Mouse (Mus musculus): ENCODE data around the gene Cnga1. TPM values are rescaled to one million over a fixed set of nuclear protein-coding genes. Genes with fewer than 3 reads are reported as not detected.

Cnga1 gene
- total and polyA plus RNA-seq, 3 experiments = not detected

DNA sequence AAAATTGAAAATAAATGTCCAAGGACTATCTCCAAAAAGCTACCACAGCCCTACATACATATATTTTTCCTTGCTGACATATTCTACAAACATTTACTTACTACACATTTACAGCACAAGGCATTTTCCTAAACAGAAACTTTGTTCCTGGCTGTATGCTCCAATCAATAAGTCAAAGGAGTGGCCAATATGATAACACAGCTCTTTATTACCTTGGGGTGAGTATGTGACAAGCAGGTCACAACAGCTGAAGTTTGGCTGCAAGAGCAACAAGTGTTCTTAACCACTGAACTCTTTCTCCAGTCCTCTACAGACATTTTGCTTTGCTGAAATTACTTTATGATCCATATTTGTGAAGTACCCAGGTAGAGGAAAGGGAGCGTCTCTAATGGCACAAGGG lies 4.0 kb downstream of the Cnga1 start:
- no peak for DNase-seq (ENCODE audit: extremely low read depth)
- in situ Hi-C loops (cut with MboI; ENCODE audit: low pct_ligation_motif_present, low pct_unique_long_range_greater_than_20kb, low sequenced_read_pairs) = no loop called here

DNA sequence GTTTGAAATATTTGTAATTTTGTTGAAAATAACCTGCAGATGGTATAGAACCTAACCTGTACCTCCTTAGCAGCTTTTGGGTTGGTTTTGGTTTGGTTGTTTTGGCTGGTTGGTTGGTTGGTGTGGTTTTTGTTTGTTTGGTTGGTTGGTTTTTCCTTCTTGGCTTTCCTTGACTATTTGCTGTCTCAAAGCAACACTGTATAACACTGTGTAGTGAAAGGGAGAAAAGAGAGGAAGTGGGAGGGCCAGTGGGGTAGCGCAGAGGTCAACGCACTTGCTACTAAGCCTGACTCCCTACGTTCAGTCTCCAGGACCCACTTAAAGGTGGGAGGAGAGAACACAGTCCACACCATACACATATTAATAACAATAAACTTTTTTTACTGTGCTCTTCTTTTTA lies 7.5 kb downstream of the Cnga1 start:
- H3K27ac ChIP-seq (ENCODE audit: insufficient read depth, low read depth) = no peak overlapping the region
- in situ Hi-C loops (cut with MboI; ENCODE audit: low pct_ligation_motif_present, low pct_unique_long_range_greater_than_20kb, low sequenced_read_pairs) = no loop called here
- H3K4me1 ChIP-seq (ENCODE audit: control insufficient read depth in 1 of 2, insufficient read depth in 2 of 2) = peaks cover 11 to 20% of the 10 kb centered on the region in 2 experiments
- dilution Hi-C loops (cut with MboI; ENCODE audit: extremely low pct_ligation_motif_present, extremely low pct_unique_long_range_greater_than_20kb, low sequenced_read_pairs) = no loop called here
- no peak for DNase-seq (ENCODE audit: extremely low read depth)
- no peaks in the 10 kb centered on the region for H3K27me3 ChIP-seq (replicated peaks)
- TF ChIP-seq SMC3 (IDR thresholded peaks at IDR 0.05; ENCODE audit: low read depth, low read length) = no peak
- TF ChIP-seq IRF4 (IDR thresholded peaks at IDR 0.05; ENCODE audit: low read depth, low read length) = peak; percentile 36; the same call in 1 of the 2 replicates
- no peak overlapping the region for H3K4me3 ChIP-seq (replicated peaks in 1 of 3; ENCODE audit: low read depth in 2 of 3, low read length in 2 of 3, poor library complexity in 1 of 3)
- H3K36me3 ChIP-seq (replicated peaks in 1 of 2; ENCODE audit: control insufficient read depth in 1 of 2, insufficient read depth in 1 of 2, low read length in 1 of 2) = no peaks in the 10 kb centered on the region
- H3K4me2 ChIP-seq (ENCODE audit: insufficient read depth, low read depth, poor library complexity, severe bottlenecking) = no peak overlapping the region; the same call in 1 of the 2 replicates
- no peaks in the 10 kb centered on the region for H3K9me3 ChIP-seq (replicated peaks; ENCODE audit: low read length)
- no peaks in the 10 kb centered on the region for H3K79me2 ChIP-seq (replicated peaks; ENCODE audit: control insufficient read depth, extremely low read depth, insufficient read depth, poor library complexity, severe bottlenecking)
- H3K9ac ChIP-seq (ENCODE audit: insufficient read depth, low read depth) = no peak overlapping the region

More for the DNA sequence above, 4.0 kb downstream of the Cnga1 start:
- Histone ChIP-seq H3K9ac (ENCODE audit: insufficient read depth, low read depth) (no peak overlapping the region), H3K79me2 (replicated peaks; ENCODE audit: control insufficient read depth, extremely low read depth, insufficient read depth, poor library complexity, severe bottlenecking) (no peaks in the 10 kb centered on the region), H3K4me3 (replicated peaks in 1 of 3; ENCODE audit: low read depth in 2 of 3, low read length in 2 of 3, poor library complexity in 1 of 3) (no peak overlapping the region), H3K4me1 (ENCODE audit: control insufficient read depth in 1 of 2, insufficient read depth in 2 of 2) (peaks cover 6 to 14% of the 10 kb centered on the region in 2 experiments), H3K27ac (ENCODE audit: insufficient read depth, low read depth) (no peak overlapping the region), H3K4me2 (ENCODE audit: insufficient read depth, low read depth, poor library complexity, severe bottlenecking) (no peak overlapping the region), H3K36me3 (replicated peaks in 1 of 2; ENCODE audit: control insufficient read depth in 1 of 2, insufficient read depth in 1 of 2, low read length in 1 of 2) (no peaks in the 10 kb centered on the region), H3K9me3 (replicated peaks; ENCODE audit: low read length) (no peaks in the 10 kb centered on the region), H3K27me3 (replicated peaks) (no peaks in the 10 kb centered on the region)
- dilution Hi-C loops (cut with MboI; ENCODE audit: extremely low pct_ligation_motif_present, extremely low pct_unique_long_range_greater_than_20kb, low sequenced_read_pairs) = no loop called here
- TF ChIP-seq ETS1 (conservative IDR thresholded peaks at IDR 0.05; ENCODE audit: low read depth, low read length) (no peak), NRF1 (IDR thresholded peaks at IDR 0.05; ENCODE audit: low read depth, low read length) (no peak), TBP (conservative IDR thresholded peaks at IDR 0.05; ENCODE audit: low read depth, low read length) (no peak), MAZ (IDR thresholded peaks at IDR 0.05; ENCODE audit: low read depth, low read length) (no peak), TCF12 (IDR thresholded peaks at IDR 0.05; ENCODE audit: low read depth, low read length) (no peak), MEF2A (IDR thresholded peaks at IDR 0.05; ENCODE audit: borderline replicate concordance, low read depth, low read length) (no peak), SIN3A (IDR thresholded peaks at IDR 0.05; ENCODE audit: low read length) (no peak), USF2 (conservative IDR thresholded peaks at IDR 0.05; ENCODE audit: low read depth, low read length) (no peak), HCFC1 (IDR thresholded peaks at IDR 0.05; ENCODE audit: low read depth, low read length) (no peak), IRF4 (IDR thresholded peaks at IDR 0.05; ENCODE audit: low read depth, low read length) (no peak), ZNF384 (IDR thresholded peaks at IDR 0.05; ENCODE audit: low read depth, low read length) (no peak)

DNA sequence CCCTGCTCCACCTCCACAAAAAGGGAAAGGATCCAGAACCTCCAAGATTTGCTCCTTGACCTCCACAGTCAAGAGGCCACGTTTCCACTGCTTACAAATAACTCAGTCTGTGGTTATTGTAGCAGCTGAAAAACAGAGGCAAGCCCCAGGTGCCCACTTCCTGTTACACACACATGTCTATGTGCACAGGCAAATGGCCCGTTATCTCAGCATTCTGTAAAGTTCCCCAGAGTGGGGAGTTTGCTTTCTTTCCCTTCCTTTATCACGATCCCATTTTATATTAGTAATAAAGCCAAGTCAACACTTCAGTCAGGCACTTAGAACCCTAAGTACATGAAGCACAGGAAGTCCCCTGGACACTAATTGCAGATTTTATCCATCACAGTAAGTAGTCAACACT lies 8.0 kb downstream of the Cnga1 start:
- TF ChIP-seq ETS1 (conservative IDR thresholded peaks at IDR 0.05; ENCODE audit: low read depth, low read length) (0 out of 2 replicates have a peak, but pooled peaks have one; percentile 25), BHLHE40 (IDR thresholded peaks at IDR 0.05; ENCODE audit: low read depth, low read length) (0 out of 2 replicates have a peak, but pooled peaks have one; percentile 2), CTCF (conservative IDR thresholded peaks at IDR 0.05 in 1 of 2, IDR thresholded peaks at IDR 0.05 in 1 of 2; ENCODE audit: low read depth in 2 of 2, low read length in 2 of 2) (no peak)
- dilution Hi-C loops (cut with MboI; ENCODE audit: extremely low pct_ligation_motif_present, extremely low pct_unique_long_range_greater_than_20kb, low sequenced_read_pairs) (no loop called here), in situ Hi-C loops (cut with MboI; ENCODE audit: low pct_ligation_motif_present, low pct_unique_long_range_greater_than_20kb, low sequenced_read_pairs) (no loop called here)
- no peaks in the 10 kb centered on the region for H3K79me2 ChIP-seq (replicated peaks; ENCODE audit: control insufficient read depth, extremely low read depth, insufficient read depth, poor library complexity, severe bottlenecking)
- no peaks in the 10 kb centered on the region for H3K36me3 ChIP-seq (replicated peaks in 1 of 2; ENCODE audit: control insufficient read depth in 1 of 2, insufficient read depth in 1 of 2, low read length in 1 of 2)
- H3K9me3 ChIP-seq (replicated peaks; ENCODE audit: low read length) = no peaks in the 10 kb centered on the region
- peaks cover 11 to 20% of the 10 kb centered on the region in 2 experiments for H3K4me1 ChIP-seq (ENCODE audit: control insufficient read depth in 1 of 2, insufficient read depth in 2 of 2)
- H3K4me3 ChIP-seq (replicated peaks in 1 of 3; ENCODE audit: low read depth in 2 of 3, low read length in 2 of 3, poor library complexity in 1 of 3) = no peak overlapping the region
- no peak overlapping the region for H3K9ac ChIP-seq (ENCODE audit: insufficient read depth, low read depth)
- H3K27me3 ChIP-seq (replicated peaks) = no peaks in the 10 kb centered on the region
- H3K4me2 ChIP-seq (ENCODE audit: insufficient read depth, low read depth, poor library complexity, severe bottlenecking) = no peak overlapping the region; the same call in 1 of the 2 replicates
- no peak overlapping the region for H3K27ac ChIP-seq (ENCODE audit: insufficient read depth, low read depth)
- DNase-seq (ENCODE audit: extremely low read depth) = peak; percentile 45
